Mouse (Mus musculus) intestine, postnatal 0 days (tissue): ENCODE results near the gene Cep112. TPM values are rescaled to one million over a fixed set of nuclear protein-coding genes. Genes with fewer than 3 reads are reported as not detected.

Experiments used
- ATAC-seq: fragments of 200-750 bp; cut with Nextera tagmentation; 2 replicates; pipeline ENCODE4 v1.8.0; 2017; ENCODE audit warnings: mild to moderate bottlenecking, moderate TSS enrichment, moderate library complexity
- H3K27ac ChIP-seq: fragments of 300-500 bp; sonication (generic); 2 replicates; pipeline ENCODE4 v1.5.1; 2014; ENCODE audit warnings: mild to moderate bottlenecking, low read depth, low read length, moderate library complexity
- H3K27me3 ChIP-seq: fragments of 300-500 bp; sonication (generic); replicated peaks from 2 replicates; pipeline ENCODE4 v1.6.1; 2014; ENCODE audit warnings: low read length, mixed read lengths; ENCODE audit not compliant: control insufficient read depth, insufficient read depth
- H3K36me3 ChIP-seq: fragments of 300-500 bp; sonication (generic); 2 replicates; pipeline ENCODE4 v1.6.1; 2014; ENCODE audit warnings: mild to moderate bottlenecking, moderate library complexity; ENCODE audit not compliant: control insufficient read depth, insufficient read depth
- H3K4me1 ChIP-seq: fragments of 300-500 bp; sonication (generic); replicated peaks from 2 replicates; pipeline ENCODE4 v1.6.1; 2014; ENCODE audit warnings: antibody characterized with exemption, low read length, mixed read lengths; ENCODE audit not compliant: control insufficient read depth, insufficient read depth
- H3K4me2 ChIP-seq: fragments of 300-500 bp; sonication (generic); replicated peaks from 2 replicates; pipeline ENCODE4 v1.6.1; 2014; ENCODE audit warnings: low read depth, mild to moderate bottlenecking, moderate library complexity
- H3K4me3 ChIP-seq: fragments of 300-500 bp; sonication (generic); 2 replicates; pipeline ENCODE4 v1.5.1; 2014; ENCODE audit warnings: low read depth, low read length
- H3K9ac ChIP-seq: fragments of 300-500 bp; sonication (generic); 2 replicates; pipeline ENCODE4 v1.6.1; 2014; ENCODE audit warnings: mild to moderate bottlenecking, low read depth, low read length
- H3K9me3 ChIP-seq: fragments of 300-500 bp; sonication (generic); 2 replicates; pipeline ENCODE4 v1.6.1; 2016; ENCODE audit warnings: mixed run types; ENCODE audit not compliant: control insufficient read depth
- CTCF ChIP-seq: sonication (generic); IDR thresholded peaks from 2 replicates; pipeline ENCODE4 v1.5.1; 2016; ENCODE audit warnings: low read depth, mild to moderate bottlenecking, control low read depth, antibody characterized with exemption, moderate library complexity
- WGBS: fragments of 180-500 bp; shearing (Covaris S2); extraction: QIAGEN DNeasy Blood & Tissue Kit; methylation state at CpG from one replicate; pipeline ENCODE4 v1.1.7; 2014; 5-methylcytosine and 5-hydroxymethylcytosine counted together
- polyA plus RNA-seq: library from polyadenylated mRNA; unstranded; fragments of >200 nt; fragmentation: Nextera tagmentation; extraction: Ambion mirVana; gene quantifications from 2 replicates; pipeline ENCODE4 v1.2.1, GENCODE M21; 2015

Cep112 gene
- polyA plus RNA-seq, 1 experiment from 2014 or later: 3.9 TPM

DNA sequence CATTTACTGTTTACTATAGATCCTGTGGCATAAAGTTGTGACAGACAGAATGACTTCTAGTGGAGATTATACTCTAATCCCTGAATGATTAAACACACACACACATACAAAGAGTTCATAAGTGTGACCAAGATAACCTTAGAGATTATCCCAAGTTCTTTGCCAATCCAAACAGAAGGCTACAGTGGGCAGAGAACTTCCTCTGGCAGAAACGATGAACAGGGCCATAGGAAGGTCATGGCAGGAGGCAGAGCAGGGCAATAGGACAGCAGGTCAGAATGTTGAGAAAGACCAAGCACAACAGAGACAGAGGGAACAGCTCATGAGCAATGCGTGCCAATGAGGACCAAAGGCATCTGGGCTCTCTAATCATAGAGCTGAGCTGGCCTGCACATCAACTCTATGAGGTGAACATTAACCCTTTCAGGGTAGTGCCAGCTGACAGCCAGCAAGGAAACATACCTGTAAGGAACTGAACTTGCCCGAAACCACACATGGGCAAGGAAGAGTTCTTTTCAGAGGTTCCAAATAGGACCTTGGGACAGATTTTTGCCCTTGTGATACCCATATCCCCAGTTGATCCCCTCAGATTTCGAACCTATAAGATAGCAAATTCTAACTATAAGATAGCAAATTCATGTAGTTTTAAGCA is 403.5 kb downstream of the Cep112 start:
- Histone ChIP-seq H3K4me1 (no peaks in the 10 kb centered on the region), H3K4me3 (no peak overlapping the region), H3K27ac (no peak overlapping the region), H3K9ac (no peak overlapping the region), H3K27me3 (no peaks in the 10 kb centered on the region), H3K9me3 (no peaks in the 10 kb centered on the region), H3K4me2 (no peak overlapping the region), H3K36me3 (no peaks in the 10 kb centered on the region)
- TF ChIP-seq CTCF: no peak
- 66% methylated on average over 4 of the region's 4 CpGs for WGBS
- ATAC-seq: no peak

GRCm38 (mm10) chr11:108836706-108837105 is 411.7 kb downstream of the Cep112 start:
- Histone ChIP-seq H3K4me1 (no peaks in the 10 kb centered on the region), H3K27me3 (no peaks in the 10 kb centered on the region), H3K27ac (no peak overlapping the region), H3K4me3 (no peak overlapping the region), H3K36me3 (no peaks in the 10 kb centered on the region), H3K9me3 (no peaks in the 10 kb centered on the region), H3K9ac (no peak overlapping the region), H3K4me2 (no peak overlapping the region)
- WGBS: 92% methylated on average over 4 of the region's 4 CpGs
- ATAC-seq: no peak
- TF ChIP-seq CTCF: no peak

DNA sequence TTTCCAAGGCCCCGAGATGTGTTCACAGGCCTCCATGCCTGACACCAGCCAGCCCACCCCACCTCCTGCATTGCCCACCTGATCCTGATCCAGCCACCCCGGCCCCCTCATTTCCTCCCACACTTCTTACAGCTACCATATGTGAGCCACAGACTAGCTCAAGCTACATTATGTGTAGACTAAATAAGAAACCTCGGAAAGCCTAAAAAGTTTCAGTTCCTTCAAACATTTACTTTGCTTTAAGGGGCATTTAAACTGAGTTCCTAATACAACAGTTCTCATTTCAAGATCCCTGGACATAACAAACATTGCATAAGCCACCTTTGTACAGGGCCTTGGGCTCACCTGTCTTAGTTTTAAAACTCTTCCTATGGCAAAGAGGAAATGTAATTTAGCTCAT is 415.2 kb downstream of the Cep112 start:
- Histone ChIP-seq H3K27me3 (no peaks in the 10 kb centered on the region), H3K9me3 (no peaks in the 10 kb centered on the region), H3K4me3 (no peak overlapping the region), H3K9ac (no peak overlapping the region), H3K4me1 (no peaks in the 10 kb centered on the region), H3K27ac (no peak overlapping the region), H3K36me3 (no peaks in the 10 kb centered on the region), H3K4me2 (no peak overlapping the region)
- no peak for ATAC-seq
- WGBS: 90% methylated on average over 3 of the region's 3 CpGs
- no peak for TF ChIP-seq CTCF

- no peak overlapping the region for H3K9ac ChIP-seq
- H3K4me1 ChIP-seq: no peaks in the 10 kb centered on the region
- no peak overlapping the region for H3K4me2 ChIP-seq
- no peaks in the 10 kb centered on the region for H3K27me3 ChIP-seq
- WGBS: 54% methylated on average over 2 of the region's 2 CpGs
- H3K36me3 ChIP-seq: no peaks in the 10 kb centered on the region
- H3K4me3 ChIP-seq: no peak overlapping the region
- TF ChIP-seq CTCF: no peak
- ATAC-seq: no peak
- H3K9me3 ChIP-seq: no peaks in the 10 kb centered on the region
- no peak overlapping the region for H3K27ac ChIP-seq
Measured at GRCm38 (mm10) chr11:108842765-108843164, 417.8 kb downstream of the Cep112 start.

- no peaks in the 10 kb centered on the region for H3K9me3 ChIP-seq
- H3K4me3 ChIP-seq: no peak overlapping the region
- 53% methylated on average over 2 of the region's 2 CpGs for WGBS
- no peak overlapping the region for H3K27ac ChIP-seq
- no peaks in the 10 kb centered on the region for H3K4me1 ChIP-seq
- ATAC-seq: no peak
- TF ChIP-seq CTCF: no peak
- H3K36me3 ChIP-seq: no peaks in the 10 kb centered on the region
- no peak overlapping the region for H3K9ac ChIP-seq
- H3K27me3 ChIP-seq: no peaks in the 10 kb centered on the region
- no peak overlapping the region for H3K4me2 ChIP-seq
Measured at GRCm38 (mm10) chr11:108845971-108846370, 421.0 kb downstream of the Cep112 start.

GRCm38 (mm10) chr11:108846479-108846878 is 421.5 kb downstream of the Cep112 start:
- Histone ChIP-seq H3K4me3 (no peak overlapping the region), H3K27me3 (no peaks in the 10 kb centered on the region), H3K4me2 (no peak overlapping the region), H3K9ac (no peak overlapping the region), H3K4me1 (no peaks in the 10 kb centered on the region), H3K9me3 (no peaks in the 10 kb centered on the region), H3K36me3 (no peaks in the 10 kb centered on the region), H3K27ac (no peak overlapping the region)
- no peak for TF ChIP-seq CTCF
- no peak for ATAC-seq
- 84% methylated on average over 3 of the region's 3 CpGs for WGBS

DNA sequence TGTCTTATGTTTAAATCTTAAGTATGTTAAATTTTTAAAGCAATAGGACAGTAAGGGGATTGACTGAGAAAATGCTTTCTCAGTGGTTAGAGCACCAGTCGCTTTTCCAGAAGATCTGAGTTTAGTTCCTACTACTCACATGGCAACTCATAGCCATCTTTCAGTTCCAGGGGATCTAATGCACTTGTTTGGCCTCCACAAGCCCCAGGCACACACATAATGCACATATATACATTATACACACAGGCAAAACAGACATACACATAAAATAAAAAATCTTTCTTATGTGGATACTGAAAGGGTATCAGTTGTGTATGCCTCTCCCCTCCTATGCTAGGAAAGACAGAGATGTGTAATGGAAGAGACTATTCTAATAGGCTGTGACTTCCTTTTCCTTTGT is 426.8 kb downstream of the Cep112 start:
- no peak overlapping the region for H3K9ac ChIP-seq
- H3K27ac ChIP-seq: no peak overlapping the region
- no peaks in the 10 kb centered on the region for H3K27me3 ChIP-seq
- H3K4me1 ChIP-seq: no peaks in the 10 kb centered on the region
- no peak for ATAC-seq
- H3K4me3 ChIP-seq: no peak overlapping the region
- H3K36me3 ChIP-seq: no peaks in the 10 kb centered on the region
- WGBS: 97% methylated on average over 1 of the region's 1 CpGs
- TF ChIP-seq CTCF: no peak
- H3K4me2 ChIP-seq: no peak overlapping the region
- no peaks in the 10 kb centered on the region for H3K9me3 ChIP-seq
